Mouse (Mus musculus): ENCODE results near the gene Lrmda. TPM values are rescaled to one million over a fixed set of nuclear protein-coding genes. Genes with fewer than 3 reads are reported as not detected.

Gene Lrmda
- polyA plus RNA-seq, 1 experiment: 0.51 TPM

DNA sequence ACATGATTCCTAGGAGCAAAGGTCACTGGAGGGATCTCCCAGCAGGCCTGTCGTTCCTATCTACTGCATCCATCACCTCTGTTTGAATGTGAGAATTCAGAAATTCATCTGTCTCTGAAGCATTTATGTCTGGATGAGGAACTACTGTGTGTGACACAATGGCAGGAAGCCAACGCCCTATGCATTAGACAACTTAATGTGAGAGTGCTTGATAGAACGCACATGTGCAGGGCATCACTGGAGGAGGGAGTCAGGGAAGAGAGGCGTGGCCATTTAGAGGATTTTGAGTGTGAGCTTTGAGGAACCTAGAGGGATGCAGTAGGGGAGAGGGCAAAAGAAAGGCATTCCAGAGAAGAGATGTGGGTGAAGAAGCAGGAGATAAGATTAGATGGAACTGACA lies 825.9 kb downstream of the Lrmda start:
- TF ChIP-seq CTCF (IDR thresholded peaks at IDR 0.05; ENCODE audit: borderline replicate concordance, control insufficient read depth, extremely low read depth, insufficient read depth, low read length, poor library complexity) (no peak), POLR2A (IDR thresholded peaks at IDR 0.05; ENCODE audit: control insufficient read depth, extremely low read depth, insufficient read depth, low read length, poor library complexity) (no peak)
- 74% methylated on average over 4 of the region's 4 CpGs for WGBS
- no peaks in the 10 kb centered on the region for H3K36me3 ChIP-seq (ENCODE audit: control insufficient read depth, insufficient read depth, low read length)
- no peaks in the 10 kb centered on the region for H3K27me3 ChIP-seq (ENCODE audit: control insufficient read depth, insufficient read depth, low read length)
- no peaks in the 10 kb centered on the region for H3K4me1 ChIP-seq (replicated peaks; ENCODE audit: control insufficient read depth, insufficient read depth, low read length)
- no peak for DNase-seq
- H3K27ac ChIP-seq (ENCODE audit: control insufficient read depth, insufficient read depth, low read length): no peak overlapping the region
- H3K4me3 ChIP-seq (ENCODE audit: control insufficient read depth, insufficient read depth, low read length): no peak overlapping the region

DNA sequence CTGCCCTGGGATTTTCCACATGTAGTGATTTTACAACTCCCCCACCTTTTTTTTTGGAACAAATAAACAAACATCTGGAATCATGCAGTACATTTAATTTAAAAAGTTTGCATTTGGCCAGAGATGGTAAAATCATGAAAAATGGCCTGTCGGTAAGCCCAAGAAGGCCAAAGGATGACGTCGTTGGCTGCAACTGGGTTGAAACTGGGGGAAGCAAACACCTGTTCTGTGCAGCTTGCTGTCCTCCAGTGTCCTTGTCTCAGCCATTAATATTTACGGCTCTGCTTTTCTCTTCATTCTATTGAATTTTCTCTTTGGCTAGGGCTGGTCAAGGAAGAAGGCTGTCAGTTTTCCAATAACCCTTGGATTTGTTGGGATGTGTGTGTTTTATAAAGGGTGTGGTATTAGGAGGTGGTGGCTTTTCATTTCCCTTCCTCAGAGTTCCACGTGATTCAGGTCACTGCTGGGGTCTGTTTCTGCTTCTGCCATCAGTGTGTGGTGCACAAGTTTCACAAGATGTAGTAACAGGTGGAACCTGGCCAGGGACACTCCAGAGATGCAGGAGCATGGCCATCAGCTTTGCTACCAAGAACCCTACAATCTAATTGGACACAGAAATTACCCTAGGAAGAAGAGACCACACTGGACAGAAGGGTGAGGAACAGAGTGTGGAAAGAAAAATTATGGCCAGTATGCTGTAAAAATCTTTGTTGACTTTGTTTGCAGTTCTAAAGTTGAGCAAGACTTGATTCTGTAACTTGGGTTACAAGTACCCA lies 827.7 kb downstream of the Lrmda start:
- TF ChIP-seq CTCF (IDR thresholded peaks at IDR 0.05; ENCODE audit: borderline replicate concordance, control insufficient read depth, extremely low read depth, insufficient read depth, low read length, poor library complexity) (no peak), POLR2A (IDR thresholded peaks at IDR 0.05; ENCODE audit: control insufficient read depth, extremely low read depth, insufficient read depth, low read length, poor library complexity) (no peak)
- no peak overlapping the region for H3K27ac ChIP-seq (ENCODE audit: control insufficient read depth, insufficient read depth, low read length)
- no peak for DNase-seq

DNA sequence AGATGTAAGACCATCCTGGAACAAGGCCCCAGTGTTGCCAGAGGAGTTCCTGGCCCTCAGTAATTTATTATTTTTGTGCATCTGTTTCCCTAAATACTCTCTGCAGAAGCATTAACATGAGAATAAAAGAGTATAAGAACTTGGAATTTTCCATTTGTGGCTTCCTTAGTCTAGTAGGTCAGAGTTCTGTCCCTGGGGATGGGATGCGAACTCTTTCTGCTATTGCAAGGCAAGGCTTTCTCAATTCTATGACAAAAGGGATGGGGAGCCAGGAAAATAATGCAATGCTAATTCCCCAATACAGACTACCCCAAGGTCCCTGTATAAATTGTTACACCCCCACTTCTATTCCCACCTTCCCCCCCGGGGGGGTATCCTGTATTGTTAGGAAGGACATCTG lies 829.6 kb downstream of the Lrmda start:
- Histone ChIP-seq H3K4me3 (ENCODE audit: control insufficient read depth, insufficient read depth, low read length) (no peak overlapping the region), H3K27me3 (ENCODE audit: control insufficient read depth, insufficient read depth, low read length) (no peaks in the 10 kb centered on the region), H3K36me3 (ENCODE audit: control insufficient read depth, insufficient read depth, low read length) (no peaks in the 10 kb centered on the region), H3K27ac (ENCODE audit: control insufficient read depth, insufficient read depth, low read length) (no peak overlapping the region), H3K4me1 (replicated peaks; ENCODE audit: control insufficient read depth, insufficient read depth, low read length) (no peaks in the 10 kb centered on the region)
- WGBS: 91% methylated on average over 2 of the region's 2 CpGs
- no peak for DNase-seq
- TF ChIP-seq POLR2A (IDR thresholded peaks at IDR 0.05; ENCODE audit: control insufficient read depth, extremely low read depth, insufficient read depth, low read length, poor library complexity) (no peak), CTCF (IDR thresholded peaks at IDR 0.05; ENCODE audit: borderline replicate concordance, control insufficient read depth, extremely low read depth, insufficient read depth, low read length, poor library complexity) (no peak)

More for the DNA sequence above, 827.7 kb downstream of the Lrmda start:
- WGBS: 88% methylated on average over 5 of the region's 5 CpGs
- H3K27me3 ChIP-seq (ENCODE audit: control insufficient read depth, insufficient read depth, low read length): no peaks in the 10 kb centered on the region
- H3K4me3 ChIP-seq (ENCODE audit: control insufficient read depth, insufficient read depth, low read length): no peak overlapping the region
- H3K4me1 ChIP-seq (replicated peaks; ENCODE audit: control insufficient read depth, insufficient read depth, low read length): no peaks in the 10 kb centered on the region
- H3K36me3 ChIP-seq (ENCODE audit: control insufficient read depth, insufficient read depth, low read length): no peaks in the 10 kb centered on the region

DNA sequence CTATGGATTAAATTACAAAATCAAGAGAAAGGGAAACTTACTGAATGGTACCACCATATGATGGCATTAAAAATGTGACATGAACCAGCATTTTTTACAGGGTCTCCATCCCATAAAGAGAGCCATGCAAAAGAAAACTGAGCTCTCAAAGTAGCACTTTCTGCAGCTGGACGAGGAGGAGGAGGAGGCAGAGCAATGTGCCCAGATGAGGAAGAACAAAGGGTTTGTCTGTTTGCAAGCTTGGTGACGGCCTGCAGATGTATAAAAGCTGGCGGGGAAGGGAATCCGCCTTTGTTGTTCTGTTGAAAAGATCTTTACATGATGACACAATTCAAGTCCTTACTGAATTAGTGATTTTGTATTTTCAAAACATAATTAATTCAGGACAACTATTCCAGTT lies 841.1 kb downstream of the Lrmda start:
- Histone ChIP-seq H3K36me3 (ENCODE audit: control insufficient read depth, insufficient read depth, low read length) (no peaks in the 10 kb centered on the region), H3K4me1 (replicated peaks; ENCODE audit: control insufficient read depth, insufficient read depth, low read length) (no peaks in the 10 kb centered on the region), H3K27ac (ENCODE audit: control insufficient read depth, insufficient read depth, low read length) (no peak overlapping the region), H3K27me3 (ENCODE audit: control insufficient read depth, insufficient read depth, low read length) (no peaks in the 10 kb centered on the region), H3K4me3 (ENCODE audit: control insufficient read depth, insufficient read depth, low read length) (no peak overlapping the region)
- no peak for DNase-seq
- TF ChIP-seq CTCF (IDR thresholded peaks at IDR 0.05; ENCODE audit: borderline replicate concordance, control insufficient read depth, extremely low read depth, insufficient read depth, low read length, poor library complexity): no peak
- TF ChIP-seq POLR2A (IDR thresholded peaks at IDR 0.05; ENCODE audit: control insufficient read depth, extremely low read depth, insufficient read depth, low read length, poor library complexity): no peak
- 94% methylated on average over 4 of the region's 4 CpGs for WGBS

DNA sequence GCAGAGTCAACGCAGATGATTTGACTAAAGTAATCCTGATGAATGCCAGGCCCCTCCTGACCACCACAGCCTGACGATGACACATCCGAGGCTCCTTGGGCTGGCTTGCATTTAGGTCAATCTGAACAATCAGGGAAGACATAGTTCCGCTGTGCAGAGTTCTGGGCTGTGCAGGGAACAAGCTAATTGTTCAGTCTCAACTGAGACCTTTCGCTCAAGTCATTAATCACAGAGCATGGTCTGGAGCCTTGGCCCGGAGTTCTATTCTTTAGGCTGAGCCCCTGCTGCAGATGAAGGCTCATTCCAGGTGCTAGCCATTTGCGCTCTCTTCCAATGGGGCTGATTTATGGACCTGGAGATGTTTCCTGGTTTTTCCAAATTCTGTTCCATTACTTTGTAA lies 844.6 kb downstream of the Lrmda start:
- Histone ChIP-seq H3K36me3 (ENCODE audit: control insufficient read depth, insufficient read depth, low read length) (no peaks in the 10 kb centered on the region), H3K27me3 (ENCODE audit: control insufficient read depth, insufficient read depth, low read length) (no peaks in the 10 kb centered on the region), H3K27ac (ENCODE audit: control insufficient read depth, insufficient read depth, low read length) (no peak overlapping the region), H3K4me1 (replicated peaks; ENCODE audit: control insufficient read depth, insufficient read depth, low read length) (no peaks in the 10 kb centered on the region), H3K4me3 (ENCODE audit: control insufficient read depth, insufficient read depth, low read length) (no peak overlapping the region)
- TF ChIP-seq CTCF (IDR thresholded peaks at IDR 0.05; ENCODE audit: borderline replicate concordance, control insufficient read depth, extremely low read depth, insufficient read depth, low read length, poor library complexity) (no peak), POLR2A (IDR thresholded peaks at IDR 0.05; ENCODE audit: control insufficient read depth, extremely low read depth, insufficient read depth, low read length, poor library complexity) (no peak)
- DNase-seq: no peak
- 87% methylated on average over 7 of the region's 7 CpGs for WGBS

DNA sequence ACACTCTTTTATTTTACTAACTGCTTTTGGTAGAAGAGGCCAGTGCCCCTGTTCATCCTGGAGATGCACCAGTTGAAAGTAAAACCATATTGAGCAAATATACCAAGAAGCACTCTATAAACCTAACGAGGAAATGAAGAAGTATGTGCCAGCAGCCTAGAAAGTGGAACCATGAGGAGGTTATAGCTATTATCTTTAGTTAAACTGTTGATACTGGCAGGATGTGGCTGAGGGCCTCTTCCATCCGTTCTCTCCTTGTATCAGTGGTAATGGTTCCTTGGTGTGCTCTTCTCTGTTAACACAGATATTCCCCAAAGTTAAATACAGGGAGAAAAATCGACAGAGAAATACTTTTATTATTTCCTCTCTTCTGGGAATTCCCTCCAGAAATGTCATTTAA lies 855.1 kb downstream of the Lrmda start:
- Histone ChIP-seq H3K4me3 (ENCODE audit: control insufficient read depth, insufficient read depth, low read length) (no peak overlapping the region), H3K27me3 (ENCODE audit: control insufficient read depth, insufficient read depth, low read length) (no peaks in the 10 kb centered on the region), H3K36me3 (ENCODE audit: control insufficient read depth, insufficient read depth, low read length) (no peaks in the 10 kb centered on the region), H3K4me1 (replicated peaks; ENCODE audit: control insufficient read depth, insufficient read depth, low read length) (no peaks in the 10 kb centered on the region), H3K27ac (ENCODE audit: control insufficient read depth, insufficient read depth, low read length) (no peak overlapping the region)
- no peak for DNase-seq
- no peak for TF ChIP-seq POLR2A (IDR thresholded peaks at IDR 0.05; ENCODE audit: control insufficient read depth, extremely low read depth, insufficient read depth, low read length, poor library complexity)
- TF ChIP-seq CTCF (IDR thresholded peaks at IDR 0.05; ENCODE audit: borderline replicate concordance, control insufficient read depth, extremely low read depth, insufficient read depth, low read length, poor library complexity): no peak
- 53% methylated on average over 3 of the region's 3 CpGs for WGBS
